Mouse (Mus musculus) heart, embryonic 15.5 days (tissue): ENCODE results near the gene Mvb12a. TPM values are rescaled to one million over a fixed set of nuclear protein-coding genes. Genes with fewer than 3 reads are reported as not detected.

Experiments
- ATAC-seq: fragments of 200-750 bp; cut with Nextera tagmentation; replicated peaks from 2 replicates; pipeline ENCODE4 v1.8.0; 2017; ENCODE audit warnings: low read depth, moderate TSS enrichment; ENCODE audit not compliant: insufficient number of reproducible peaks, insufficient read depth, low FRiP score
- H3K27ac ChIP-seq: fragments of 300-500 bp; sonication (generic); 2 replicates; pipeline ENCODE4 v1.5.1; 2015; ENCODE audit warnings: mild to moderate bottlenecking, inconsistent platforms
- H3K27me3 ChIP-seq: fragments of 300-500 bp; sonication (generic); 2 replicates; pipeline ENCODE4 v1.6.1; 2015; ENCODE audit warnings: inconsistent platforms
- H3K36me3 ChIP-seq: fragments of 300-500 bp; sonication (generic); 2 replicates; pipeline ENCODE4 v1.6.1; 2015; ENCODE audit warnings: mild to moderate bottlenecking, inconsistent platforms
- H3K4me1 ChIP-seq: fragments of 300-500 bp; sonication (generic); replicated peaks from 2 replicates; pipeline ENCODE4 v1.6.1; 2015; ENCODE audit warnings: inconsistent platforms
- H3K4me2 ChIP-seq: fragments of 300-500 bp; sonication (generic); 2 replicates; pipeline ENCODE4 v1.6.1; 2015; ENCODE audit warnings: inconsistent platforms, mild to moderate bottlenecking, moderate library complexity
- H3K4me3 ChIP-seq: fragments of 300-500 bp; sonication (generic); 2 replicates; pipeline ENCODE4 v1.5.1; 2015; ENCODE audit warnings: mild to moderate bottlenecking, inconsistent platforms
- H3K9ac ChIP-seq: fragments of 300-500 bp; sonication (generic); 2 replicates; pipeline ENCODE4 v1.6.1; 2015; ENCODE audit warnings: mild to moderate bottlenecking, inconsistent platforms
- H3K9me3 ChIP-seq: fragments of 300-500 bp; sonication (generic); replicated peaks from 2 replicates; pipeline ENCODE4 v1.6.1; 2016; ENCODE audit warnings: inconsistent platforms
- WGBS: fragments of 180-500 bp; shearing (Covaris S2); methylation state at CpG from one replicate; pipeline ENCODE4 v1.1.7; 2015; ENCODE audit warnings: mixed read lengths; 5-methylcytosine and 5-hydroxymethylcytosine counted together
- polyA plus RNA-seq: library from polyadenylated mRNA; unstranded; fragments of >200 nt; fragmentation: Nextera tagmentation; extraction: Ambion mirVana; gene quantifications from 2 replicates; pipeline ENCODE4 v1.2.1, GENCODE M21; 2015

The Mvb12a gene
- polyA plus RNA-seq, 1 experiment from 2014 or later, result 51.1 TPM

DNA sequence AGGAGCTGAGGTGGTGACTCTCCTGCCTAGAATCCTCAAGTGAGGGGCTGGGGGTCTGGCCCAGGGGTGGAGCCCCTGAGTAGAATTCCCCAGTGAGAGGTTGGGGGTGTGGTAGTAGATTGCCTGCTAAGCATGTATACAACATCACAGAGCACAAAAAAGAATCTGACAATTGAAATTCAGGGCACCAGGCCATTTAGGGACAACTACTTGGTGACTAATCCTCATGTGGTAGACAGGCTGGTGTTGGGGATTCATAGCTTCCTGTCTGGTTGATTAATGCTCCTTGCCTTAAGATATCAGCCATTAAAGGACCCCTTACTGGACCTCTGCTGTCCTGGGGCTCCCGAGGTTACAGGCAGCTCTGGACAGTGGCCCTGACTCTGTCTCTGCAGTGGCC, 36.3 kb downstream of the Mvb12a start:
- Histone ChIP-seq H3K4me1 (0 out of 2 replicates have a peak, but pooled peaks cover 4% of the 10 kb centered on the region), H3K27ac (no peak overlapping the region), H3K9ac (no peak overlapping the region), H3K36me3 (peaks cover 5% of the 10 kb centered on the region; the same call in 1 of the 2 replicates), H3K4me3 (no peak overlapping the region), H3K9me3 (no peaks in the 10 kb centered on the region), H3K27me3 (no peaks in the 10 kb centered on the region), H3K4me2 (no peak overlapping the region)
- no peak for ATAC-seq
- WGBS, result 71% methylated on average over 1 of the region's 1 CpGs

DNA sequence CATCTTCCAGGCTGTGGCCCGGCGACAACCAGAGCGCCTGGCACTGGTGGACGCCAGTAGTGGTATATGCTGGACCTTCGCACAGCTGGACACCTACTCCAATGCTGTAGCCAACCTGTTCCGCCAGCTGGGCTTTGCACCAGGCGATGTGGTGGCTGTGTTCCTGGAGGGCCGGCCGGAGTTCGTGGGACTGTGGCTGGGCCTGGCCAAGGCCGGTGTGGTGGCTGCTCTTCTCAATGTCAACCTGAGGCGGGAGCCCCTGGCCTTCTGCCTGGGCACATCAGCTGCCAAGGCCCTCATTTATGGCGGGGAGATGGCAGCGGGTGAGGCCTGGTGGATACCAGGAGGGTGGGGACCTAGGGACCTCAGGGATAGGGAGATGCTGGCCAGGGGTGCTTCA, 36.8 kb downstream of the Mvb12a start:
- Histone ChIP-seq H3K4me3 (no peak overlapping the region), H3K27me3 (no peaks in the 10 kb centered on the region), H3K4me1 (0 out of 2 replicates have a peak, but pooled peaks cover 1% of the 10 kb centered on the region), H3K36me3 (peaks cover 8% of the 10 kb centered on the region; the same call in 1 of the 2 replicates), H3K9me3 (no peaks in the 10 kb centered on the region), H3K9ac (no peak overlapping the region), H3K27ac (no peak overlapping the region), H3K4me2 (no peak overlapping the region)
- ATAC-seq, result no peak
- 88% methylated on average over 14 of the region's 14 CpGs for WGBS

DNA sequence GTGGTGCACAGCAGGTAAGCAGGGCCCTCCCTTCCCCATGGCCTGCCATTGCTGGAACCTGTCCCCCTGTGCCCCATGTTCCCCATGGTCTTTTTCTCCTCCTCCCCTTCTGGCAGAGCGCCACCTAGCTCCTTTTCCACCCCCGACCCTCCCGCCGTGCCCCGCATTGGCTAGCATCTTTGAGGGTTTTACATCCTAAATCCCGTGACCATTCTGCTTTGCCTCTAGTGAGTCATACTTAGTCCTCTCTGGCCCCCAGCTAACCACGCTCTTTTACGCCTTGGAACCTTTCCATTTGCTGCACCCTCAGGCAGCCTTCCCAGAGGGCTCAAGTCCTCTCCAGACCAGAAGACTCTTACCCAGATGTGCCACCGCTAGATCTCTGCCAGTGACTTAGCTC, 37.5 kb downstream of the Mvb12a start:
- no peak overlapping the region for H3K4me3 ChIP-seq
- WGBS, result 60% methylated on average over 9 of the region's 9 CpGs
- no peak for ATAC-seq

DNA sequence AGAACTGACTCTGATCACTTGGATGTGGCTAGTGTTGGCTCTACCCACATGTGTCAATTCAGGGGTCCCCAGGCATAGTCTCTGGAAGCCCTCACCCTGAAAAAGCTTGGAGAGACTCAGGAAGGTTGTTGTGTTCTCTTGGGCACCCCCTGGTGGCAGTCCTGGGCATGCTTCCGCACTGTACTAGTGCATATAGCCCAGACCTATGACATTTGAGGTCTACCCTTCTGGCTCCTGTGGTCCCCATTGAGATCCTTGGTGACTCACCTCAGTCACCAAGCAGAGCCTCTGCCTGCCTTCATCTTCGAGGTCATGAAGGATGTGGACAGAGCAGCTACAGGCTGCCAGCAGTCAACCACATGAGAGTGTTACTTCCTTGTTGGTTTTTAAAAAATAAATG, 44.2 kb downstream of the Mvb12a start:
- Histone ChIP-seq H3K4me1 (peaks cover 7% of the 10 kb centered on the region), H3K27ac (no peak overlapping the region), H3K9me3 (no peaks in the 10 kb centered on the region), H3K4me2 (no peak overlapping the region), H3K9ac (no peak overlapping the region), H3K4me3 (no peak overlapping the region), H3K36me3 (0 out of 2 replicates have a peak, but pooled peaks cover 6% of the 10 kb centered on the region), H3K27me3 (no peaks in the 10 kb centered on the region)
- 69% methylated on average over 2 of the region's 2 CpGs for WGBS
- ATAC-seq, result no peak

More for the DNA sequence above, 37.5 kb downstream of the Mvb12a start:
- no peaks in the 10 kb centered on the region for H3K27me3 ChIP-seq
- H3K9ac ChIP-seq, result no peak overlapping the region
- H3K27ac ChIP-seq, result no peak overlapping the region
- H3K36me3 ChIP-seq, result peaks cover 11% of the 10 kb centered on the region; the same call in 1 of the 2 replicates
- H3K4me1 ChIP-seq, result no peaks in the 10 kb centered on the region
- H3K9me3 ChIP-seq, result no peaks in the 10 kb centered on the region
- no peak overlapping the region for H3K4me2 ChIP-seq

DNA sequence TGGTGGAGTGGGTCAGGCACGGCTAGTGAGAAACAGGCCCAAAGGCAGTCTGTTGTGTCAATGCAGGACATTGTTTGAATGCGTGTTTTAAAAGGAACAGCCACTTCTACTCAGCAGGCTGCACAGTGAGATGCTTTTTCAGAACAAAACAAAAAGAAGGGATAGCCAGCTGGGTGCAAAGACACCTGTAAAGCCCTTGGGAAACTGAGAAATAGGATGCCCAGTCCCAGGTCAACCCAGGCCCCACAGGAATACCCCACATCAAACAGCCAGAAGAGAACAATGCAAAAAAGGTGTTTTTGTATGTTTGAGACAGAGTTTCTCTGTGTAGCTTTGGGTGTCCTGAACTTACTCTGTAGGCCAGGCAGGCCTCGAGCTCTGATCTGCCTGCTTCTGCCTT, 46.0 kb downstream of the Mvb12a start:
- Histone ChIP-seq H3K4me1 (peaks cover 20% of the 10 kb centered on the region), H3K9ac (no peak overlapping the region), H3K36me3 (0 out of 2 replicates have a peak, but pooled peaks cover 6% of the 10 kb centered on the region), H3K9me3 (no peaks in the 10 kb centered on the region), H3K27ac (no peak overlapping the region), H3K27me3 (no peaks in the 10 kb centered on the region), H3K4me3 (no peak overlapping the region), H3K4me2 (no peak overlapping the region)
- 77% methylated on average over 3 of the region's 3 CpGs for WGBS
- no peak for ATAC-seq

DNA sequence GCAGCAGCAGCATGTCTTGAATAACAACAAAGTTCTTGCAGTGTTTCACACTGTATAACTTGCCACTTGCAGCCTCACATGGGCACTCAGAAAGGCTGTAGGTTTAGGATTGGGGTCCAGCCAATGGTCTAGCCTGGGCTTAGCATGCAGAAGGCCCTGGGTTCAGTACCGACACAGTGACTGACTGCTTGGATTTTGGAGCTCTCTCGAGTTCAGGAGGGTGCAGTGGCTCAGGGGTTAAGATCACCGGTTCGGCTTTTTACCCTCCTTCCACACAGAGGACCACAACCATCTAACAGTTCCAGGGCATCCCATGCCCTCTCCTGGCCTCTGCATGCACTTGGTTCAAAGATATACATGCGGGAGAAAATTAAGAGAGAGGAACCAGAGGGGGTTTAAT, 48.3 kb downstream of the Mvb12a start:
- no peak for ATAC-seq
- Histone ChIP-seq H3K4me3 (peak overlapping the region; percentile 82), H3K27me3 (no peaks in the 10 kb centered on the region), H3K36me3 (no peaks in the 10 kb centered on the region), H3K4me1 (peaks cover 25% of the 10 kb centered on the region), H3K27ac (peak overlapping the region; percentile 99), H3K9me3 (no peaks in the 10 kb centered on the region), H3K4me2 (peak overlapping the region; percentile 86), H3K9ac (peak overlapping the region; percentile 96)
- 22% methylated on average over 5 of the region's 5 CpGs for WGBS

DNA sequence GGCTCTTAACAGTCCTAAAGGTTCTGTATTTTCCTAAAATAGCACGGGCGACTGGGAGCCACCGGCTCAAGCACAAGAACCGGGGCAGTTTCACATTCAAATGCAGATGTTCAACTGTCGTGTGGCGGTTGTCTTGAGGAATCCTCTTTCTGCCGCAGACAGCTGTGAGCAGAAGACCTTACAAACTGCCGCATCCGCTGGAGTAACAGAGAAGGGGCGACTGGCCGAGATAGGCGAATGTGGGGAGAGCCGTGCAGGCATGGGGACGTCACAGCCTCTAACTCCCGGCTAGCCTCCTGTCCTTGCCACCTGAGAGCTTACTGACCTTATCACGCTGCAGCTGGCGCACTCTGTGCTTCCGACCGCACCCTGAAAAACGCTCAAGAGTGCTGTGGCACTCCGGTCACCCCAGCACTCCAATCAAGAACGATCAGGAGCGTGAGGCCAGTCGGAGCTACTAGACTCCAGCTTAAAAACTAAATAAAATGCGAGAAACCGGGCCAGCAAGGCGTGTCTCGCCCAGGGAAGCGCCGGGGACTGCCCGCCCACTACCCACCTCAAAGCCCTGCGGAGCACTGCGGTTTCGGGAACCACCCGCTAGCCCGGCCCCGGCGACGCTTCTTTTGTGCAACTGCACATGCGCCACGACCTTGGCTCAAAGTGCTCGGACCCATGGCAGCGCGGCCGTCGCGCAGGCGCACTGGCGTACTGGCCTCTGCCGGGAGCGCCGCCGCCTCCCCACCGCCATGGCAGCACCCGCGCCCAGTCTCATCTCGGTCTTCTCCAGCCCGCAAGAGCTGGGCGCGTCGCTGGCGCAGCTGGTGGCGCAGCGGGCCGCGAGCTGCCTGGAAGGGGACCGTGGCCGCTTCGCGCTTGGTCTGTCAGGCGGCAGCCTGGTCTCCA, 49.0 kb downstream of the Mvb12a start, which contains the start of gene Pgls:
Gene Pgls, plus strand, starts transcription at position 706 of the 903 bp plus-strand sequence.
- Histone ChIP-seq H3K27ac (peak within 1 kb of the TSS; percentile 99), H3K4me1 (peaks cover 31% of the 10 kb centered on the region), H3K4me2 (peak within 1 kb of the TSS; percentile 86), H3K9ac (peak within 1 kb of the TSS; percentile 96), H3K4me3 (peak within 1 kb of the TSS; percentile 82), H3K9me3 (no peaks in the 10 kb centered on the region), H3K27me3 (no peaks in the 10 kb centered on the region), H3K36me3 (no peaks in the 10 kb centered on the region)
- ATAC-seq, result peak; percentile 86
- WGBS, result under 1% methylated on average over 71 of the region's 71 CpGs

DNA sequence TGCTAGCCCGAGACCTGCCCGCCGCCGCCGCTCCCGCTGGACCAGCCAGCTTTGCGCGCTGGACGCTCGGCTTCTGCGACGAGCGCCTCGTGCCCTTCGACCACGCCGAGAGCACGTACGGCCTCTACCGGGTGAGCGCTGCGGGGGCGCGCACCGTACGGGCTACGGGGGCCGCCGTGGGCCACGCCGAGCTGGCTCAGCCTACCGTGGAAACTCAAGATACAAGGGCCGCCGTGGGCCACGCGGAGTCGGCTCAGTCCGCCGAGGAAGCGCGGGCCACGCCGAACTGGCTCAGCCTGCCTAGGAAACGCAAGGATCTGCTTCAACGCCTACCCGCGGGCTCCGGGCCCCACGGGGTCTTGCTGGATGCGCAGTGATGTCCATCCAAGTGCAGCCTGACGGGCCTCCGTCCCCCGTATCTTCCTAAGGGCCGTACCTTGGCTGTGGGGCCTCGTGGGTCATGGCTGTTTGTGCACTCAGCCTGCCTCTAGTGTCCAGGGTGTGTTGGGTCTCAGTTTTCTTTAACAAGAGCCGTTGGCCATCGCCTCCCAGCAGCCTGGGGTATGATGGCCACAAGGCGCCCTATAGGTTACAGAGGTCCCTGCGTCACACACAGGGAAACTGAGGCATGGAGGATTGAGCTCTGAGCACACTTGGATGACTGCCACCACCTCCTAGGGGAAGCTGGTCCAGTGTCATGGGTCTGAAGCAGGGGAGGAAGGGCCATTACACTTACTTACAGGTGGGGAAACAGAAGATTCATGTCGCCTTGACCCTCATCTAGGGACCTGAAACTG, 49.9 kb downstream of the Mvb12a start:
- peak overlapping the region; percentile 86 for H3K4me2 ChIP-seq
- peak overlapping the region; percentile 99 for H3K27ac ChIP-seq
- H3K4me1 ChIP-seq, result peaks cover 32% of the 10 kb centered on the region
- 4% methylated on average over 60 of the region's 60 CpGs for WGBS
- peak overlapping the region; percentile 82 for H3K4me3 ChIP-seq
- H3K27me3 ChIP-seq, result no peaks in the 10 kb centered on the region
- H3K9ac ChIP-seq, result peak overlapping the region; percentile 96
- peak; percentile 71 for ATAC-seq
- no peaks in the 10 kb centered on the region for H3K9me3 ChIP-seq
- no peaks in the 10 kb centered on the region for H3K36me3 ChIP-seq

DNA sequence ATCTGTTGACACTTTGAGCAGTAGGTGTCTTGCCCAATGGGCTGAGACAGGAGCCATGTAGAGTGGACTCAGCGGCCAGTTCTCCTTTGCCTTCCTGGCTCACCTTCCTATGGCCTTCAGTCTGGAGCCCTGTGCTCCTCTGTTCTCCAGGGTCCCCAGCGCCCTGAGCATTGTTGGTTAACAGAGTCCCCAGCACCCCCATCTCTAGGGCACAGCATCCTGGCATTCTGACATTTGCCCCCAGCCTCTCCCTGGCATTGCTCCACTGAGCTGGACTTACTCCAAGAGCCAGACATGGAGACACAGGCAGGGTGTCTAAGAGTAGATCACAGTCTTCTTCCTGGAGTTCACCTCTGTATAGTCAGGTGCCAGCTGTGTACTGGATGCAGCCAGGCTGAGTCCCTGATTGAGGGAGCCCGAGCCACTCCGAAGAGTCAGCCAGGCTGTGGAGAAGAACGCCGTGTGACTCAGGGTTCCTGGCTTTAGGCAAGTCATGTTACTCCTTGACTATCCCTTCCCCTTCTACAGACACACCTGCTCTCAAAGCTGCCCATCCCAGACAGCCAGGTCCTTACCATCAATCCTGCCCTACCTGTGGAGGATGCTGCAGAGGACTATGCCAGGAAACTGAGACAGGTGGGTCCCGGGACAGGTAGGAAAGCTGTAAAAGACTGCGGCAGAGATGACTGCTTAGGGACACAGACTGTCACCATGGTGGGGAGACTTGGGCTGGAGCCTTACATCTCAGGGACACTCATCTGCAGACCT, 51.0 kb downstream of the Mvb12a start:
- no peak for ATAC-seq
- no peaks in the 10 kb centered on the region for H3K27me3 ChIP-seq
- WGBS, result 88% methylated on average over 8 of the region's 8 CpGs
- H3K4me3 ChIP-seq, result peak overlapping the region; percentile 82; the same call in 1 of the 2 replicates
- peaks cover 32% of the 10 kb centered on the region for H3K4me1 ChIP-seq
- H3K9me3 ChIP-seq, result no peaks in the 10 kb centered on the region
- H3K4me2 ChIP-seq, result peak overlapping the region; percentile 86; the same call in 1 of the 2 replicates
- no peaks in the 10 kb centered on the region for H3K36me3 ChIP-seq
- no peak overlapping the region for H3K27ac ChIP-seq
- 0 out of 2 replicates have a peak overlapping the region, but pooled peaks have one; percentile 96 for H3K9ac ChIP-seq

DNA sequence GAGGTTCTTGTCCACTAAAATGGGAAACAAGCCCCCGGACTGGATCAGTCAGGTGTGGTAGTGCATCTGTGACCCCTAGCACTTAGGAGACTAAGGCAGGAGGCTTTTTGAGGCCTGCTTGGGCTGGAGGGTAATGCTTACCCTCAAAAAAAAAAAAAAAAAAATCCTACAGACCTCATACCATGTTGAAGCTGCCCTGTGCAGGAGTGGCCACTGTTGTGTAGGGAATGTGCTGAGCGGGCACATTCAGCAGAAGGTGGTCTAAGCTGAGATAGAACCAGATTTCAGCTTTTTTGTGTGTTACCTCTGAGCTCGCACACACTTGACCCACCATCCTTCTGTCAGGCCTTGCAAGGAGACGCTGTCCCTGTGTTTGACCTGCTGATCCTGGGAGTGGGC, 51.6 kb downstream of the Mvb12a start:
- H3K27me3 ChIP-seq, result no peaks in the 10 kb centered on the region
- no peak for ATAC-seq
- H3K27ac ChIP-seq, result no peak overlapping the region
- whole genome bisulfite sequencing, result 93% methylated on average over 4 of the region's 4 CpGs
- H3K4me3 ChIP-seq, result no peak overlapping the region
- H3K9ac ChIP-seq, result no peak overlapping the region
- H3K4me1 ChIP-seq, result peaks cover 32% of the 10 kb centered on the region
- H3K4me2 ChIP-seq, result no peak overlapping the region
- no peaks in the 10 kb centered on the region for H3K9me3 ChIP-seq
- no peaks in the 10 kb centered on the region for H3K36me3 ChIP-seq
